Mouse (Mus musculus) kidney, embryonic 14.5 days (tissue): Measurements from ENCODE around the gene Grtp1. TPM values are rescaled to one million over a fixed set of nuclear protein-coding genes. Genes with fewer than 3 reads are reported as not detected.

Experiments used
- ATAC-seq: fragments of 200-750 bp; cut with Nextera tagmentation; 2 replicates; pipeline ENCODE4 v1.8.0; 2017; ENCODE audit warnings: moderate number of reproducible peaks, mild to moderate bottlenecking, moderate TSS enrichment, moderate library complexity; ENCODE audit not compliant: low FRiP score, low TSS enrichment
- H3K27ac ChIP-seq: fragments of 300-500 bp; sonication (generic); 2 replicates; pipeline ENCODE4 v1.5.1; 2014; ENCODE audit warnings: low read depth, mild to moderate bottlenecking, low read length, moderate library complexity, mixed read lengths
- H3K27me3 ChIP-seq: fragments of 300-500 bp; sonication (generic); 2 replicates; pipeline ENCODE4 v1.6.1; 2014; ENCODE audit warnings: mild to moderate bottlenecking, low read length; ENCODE audit not compliant: control insufficient read depth, insufficient read depth
- H3K36me3 ChIP-seq: fragments of 300-500 bp; sonication (generic); 2 replicates; pipeline ENCODE4 v1.6.1; 2014; ENCODE audit warnings: low read length, mixed read lengths; ENCODE audit not compliant: control insufficient read depth, insufficient read depth
- H3K4me1 ChIP-seq: fragments of 300-500 bp; sonication (generic); 2 replicates; pipeline ENCODE4 v1.6.1; 2014; ENCODE audit warnings: low read length, mixed read lengths; ENCODE audit not compliant: control insufficient read depth, insufficient read depth
- H3K4me2 ChIP-seq: fragments of 300-500 bp; sonication (generic); replicated peaks from 2 replicates; pipeline ENCODE4 v1.6.1; 2014; ENCODE audit warnings: low read depth, mild to moderate bottlenecking, low read length
- H3K4me3 ChIP-seq: fragments of 300-500 bp; sonication (generic); 2 replicates; pipeline ENCODE4 v1.5.1; 2014; ENCODE audit warnings: mild to moderate bottlenecking, low read length
- H3K9ac ChIP-seq: fragments of 300-500 bp; sonication (generic); 2 replicates; pipeline ENCODE4 v1.6.1; 2014; ENCODE audit warnings: low read depth, mild to moderate bottlenecking, low read length, moderate library complexity
- H3K9me3 ChIP-seq: fragments of 300-500 bp; sonication (generic); 2 replicates; pipeline ENCODE4 v1.6.1; 2016; ENCODE audit warnings: low read length; ENCODE audit not compliant: control insufficient read depth
- WGBS: fragments of 180-500 bp; shearing (Covaris S2); extraction: QIAGEN DNeasy Blood & Tissue Kit; methylation state at CpG from one replicate; pipeline ENCODE4 v1.1.7; 2014; 5-methylcytosine and 5-hydroxymethylcytosine counted together
- polyA plus RNA-seq: library from polyadenylated mRNA; unstranded; fragments of >200 nt; fragmentation: Nextera tagmentation; extraction: Ambion mirVana; gene quantifications from 2 replicates; pipeline ENCODE4 v1.2.1, GENCODE M21; 2014

The Grtp1 gene
- polyA plus RNA-seq = 19.7 and 20.3 TPM in 2 replicates

GRCm38 (mm10) chr8:13200301-13201012 lies at the start of gene Grtp1:
Gene Grtp1, minus strand, starts transcription at chr8:13200620.
- ATAC-seq = peak; percentile 77
- under 1% methylated on average over 57 of the region's 58 CpGs for WGBS
- H3K27ac ChIP-seq = no peak within 1 kb of the TSS
- peak within 1 kb of the TSS; percentile 87 for H3K4me3 ChIP-seq
- H3K4me2 ChIP-seq = peak within 1 kb of the TSS; percentile 88
- H3K27me3 ChIP-seq = peaks cover 28% of the 10 kb centered on the region
- H3K9me3 ChIP-seq = no peaks in the 10 kb centered on the region
- no peaks in the 10 kb centered on the region for H3K36me3 ChIP-seq
- H3K9ac ChIP-seq = peak within 1 kb of the TSS; percentile 78
- H3K4me1 ChIP-seq = peaks cover 6% of the 10 kb centered on the region; the same call in 1 of the 2 replicates

DNA sequence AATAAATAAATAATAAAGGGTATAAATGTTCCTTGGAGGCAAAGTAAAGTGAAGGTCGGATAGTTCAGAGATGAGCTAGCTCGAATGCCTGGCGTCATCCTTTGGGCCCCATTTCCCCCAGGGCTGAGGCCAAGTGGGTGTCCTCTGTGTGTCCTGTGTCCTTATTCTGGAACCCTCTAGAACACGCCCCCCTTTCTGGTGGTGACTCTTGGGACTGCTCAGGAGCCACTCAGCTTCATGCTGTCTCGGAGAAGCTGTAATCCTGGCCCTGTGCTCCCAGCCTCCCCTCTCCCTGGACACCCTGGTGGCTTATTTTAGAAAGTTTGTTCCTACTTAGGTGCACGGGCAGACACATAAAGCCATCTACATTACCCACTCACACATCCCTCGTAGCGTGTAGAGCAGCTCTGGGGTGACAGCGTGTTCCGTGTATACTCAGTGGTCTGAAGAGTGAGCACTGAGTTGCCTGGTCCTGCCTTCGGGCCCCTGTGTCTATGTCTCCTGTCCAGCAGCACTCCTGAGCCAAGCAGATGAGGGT lies 44.0 kb upstream of the Grtp1 start:
- no peaks in the 10 kb centered on the region for H3K36me3 ChIP-seq
- no peak overlapping the region for H3K9ac ChIP-seq

DNA sequence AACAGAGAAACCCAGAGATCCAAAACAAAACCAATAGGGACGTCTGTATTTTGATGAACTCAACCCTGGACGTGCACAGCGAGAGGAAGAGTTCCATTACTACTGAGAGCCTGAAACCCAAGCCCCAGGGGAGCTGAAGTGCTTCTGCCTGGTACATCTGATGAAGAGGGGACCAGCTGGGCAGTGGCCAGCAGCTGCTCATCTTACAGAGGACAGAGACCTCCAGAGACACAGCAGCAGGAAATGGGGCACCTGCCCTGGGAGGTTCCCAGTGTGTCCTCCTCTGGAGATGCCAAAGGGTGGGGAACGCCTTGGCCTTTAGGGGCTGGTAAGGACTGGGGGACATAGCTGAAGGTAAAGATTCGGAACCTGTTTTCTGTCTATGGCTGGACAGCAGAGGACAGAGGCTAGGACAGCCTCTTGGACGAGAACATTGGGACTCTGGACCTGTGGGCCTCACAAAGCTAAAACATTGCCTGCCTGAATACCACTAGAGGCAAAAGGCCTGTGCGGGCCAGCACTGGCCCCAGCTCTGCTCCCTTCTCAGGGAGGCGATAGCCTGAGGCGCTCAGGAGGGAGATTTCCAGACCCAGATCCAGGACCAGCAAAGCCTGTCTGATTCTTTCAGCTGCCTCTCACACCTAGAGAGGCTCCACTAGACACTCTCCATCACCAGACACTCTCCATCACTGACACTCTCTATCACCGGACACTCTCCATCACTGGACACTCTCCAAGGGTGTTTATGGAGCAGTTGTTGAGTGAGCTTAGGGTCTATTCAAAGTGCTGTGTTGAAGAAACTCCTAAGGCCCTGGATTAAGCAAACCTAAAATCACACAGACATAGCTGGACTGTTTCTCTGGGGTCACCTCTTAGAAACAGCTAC lies 42.8 kb upstream of the Grtp1 start:
- 68% methylated on average over 10 of the region's 10 CpGs for WGBS

More for the DNA sequence above, 44.0 kb upstream of the Grtp1 start:
- WGBS = 86% methylated on average over 11 of the region's 11 CpGs
- Histone ChIP-seq H3K4me1 (no peaks in the 10 kb centered on the region), H3K27me3 (0 out of 2 replicates have a peak, but pooled peaks cover 3% of the 10 kb centered on the region), H3K9me3 (no peaks in the 10 kb centered on the region), H3K4me2 (no peak overlapping the region), H3K27ac (no peak overlapping the region), H3K4me3 (no peak overlapping the region)
- no peak for ATAC-seq

GRCm38 (mm10) chr8:13240691-13241090 lies 40.3 kb upstream of the Grtp1 start:
- Histone ChIP-seq H3K27ac (no peak overlapping the region), H3K27me3 (no peaks in the 10 kb centered on the region), H3K36me3 (no peaks in the 10 kb centered on the region), H3K9ac (no peak overlapping the region), H3K4me3 (no peak overlapping the region), H3K4me1 (no peaks in the 10 kb centered on the region), H3K9me3 (no peaks in the 10 kb centered on the region), H3K4me2 (no peak overlapping the region)
- ATAC-seq = no peak
- 81% methylated on average over 7 of the region's 7 CpGs for WGBS

More for the DNA sequence above, 42.8 kb upstream of the Grtp1 start:
- ATAC-seq = no peak
- Histone ChIP-seq H3K4me2 (no peak overlapping the region), H3K9ac (no peak overlapping the region; the same call in 1 of the 2 replicates), H3K4me1 (no peaks in the 10 kb centered on the region), H3K36me3 (no peaks in the 10 kb centered on the region), H3K27ac (no peak overlapping the region), H3K27me3 (0 out of 2 replicates have a peak, but pooled peaks cover 1% of the 10 kb centered on the region), H3K4me3 (no peak overlapping the region), H3K9me3 (no peaks in the 10 kb centered on the region)

DNA sequence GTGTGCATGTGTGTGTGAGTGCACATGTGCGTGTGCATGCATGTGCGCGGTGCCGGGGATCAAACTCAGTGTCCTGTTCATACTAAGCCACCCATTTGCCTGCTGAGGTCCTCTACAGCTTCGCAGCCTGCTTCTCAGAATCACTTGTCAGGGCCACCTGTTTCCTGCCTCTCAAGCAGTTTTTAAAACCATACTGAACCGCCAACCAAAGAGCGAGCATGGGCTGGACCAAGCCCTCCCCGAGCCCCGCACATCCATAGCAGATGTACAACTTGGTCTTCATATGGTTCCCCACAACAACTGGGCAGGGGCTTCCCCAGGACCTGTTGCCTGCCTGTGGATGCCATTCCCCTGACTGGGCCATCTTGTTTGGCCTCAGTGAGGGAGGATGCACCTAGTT lies 39.6 kb upstream of the Grtp1 start:
- Histone ChIP-seq H3K4me1 (no peaks in the 10 kb centered on the region), H3K9ac (no peak overlapping the region), H3K9me3 (no peaks in the 10 kb centered on the region), H3K4me3 (no peak overlapping the region), H3K4me2 (no peak overlapping the region), H3K36me3 (no peaks in the 10 kb centered on the region), H3K27me3 (no peaks in the 10 kb centered on the region), H3K27ac (no peak overlapping the region)
- ATAC-seq = no peak
- 91% methylated on average over 9 of the region's 9 CpGs for WGBS

GRCm38 (mm10) chr8:13234803-13235202 lies 34.4 kb upstream of the Grtp1 start:
- no peak overlapping the region for H3K27ac ChIP-seq
- WGBS = 83% methylated on average over 13 of the region's 13 CpGs

GRCm38 (mm10) chr8:13230471-13230870 lies 30.1 kb upstream of the Grtp1 start:
- Histone ChIP-seq H3K9me3 (no peaks in the 10 kb centered on the region), H3K4me1 (no peaks in the 10 kb centered on the region), H3K9ac (no peak overlapping the region), H3K4me3 (no peak overlapping the region), H3K36me3 (no peaks in the 10 kb centered on the region), H3K27me3 (no peaks in the 10 kb centered on the region), H3K27ac (no peak overlapping the region), H3K4me2 (no peak overlapping the region)
- WGBS = 84% methylated on average over 4 of the region's 4 CpGs
- no peak for ATAC-seq

More at GRCm38 (mm10) chr8:13234803-13235202, 34.4 kb upstream of the Grtp1 start:
- Histone ChIP-seq H3K4me3 (no peak overlapping the region), H3K27me3 (no peaks in the 10 kb centered on the region), H3K4me2 (no peak overlapping the region), H3K36me3 (no peaks in the 10 kb centered on the region), H3K4me1 (no peaks in the 10 kb centered on the region), H3K9ac (no peak overlapping the region), H3K9me3 (no peaks in the 10 kb centered on the region)
- ATAC-seq = no peak

DNA sequence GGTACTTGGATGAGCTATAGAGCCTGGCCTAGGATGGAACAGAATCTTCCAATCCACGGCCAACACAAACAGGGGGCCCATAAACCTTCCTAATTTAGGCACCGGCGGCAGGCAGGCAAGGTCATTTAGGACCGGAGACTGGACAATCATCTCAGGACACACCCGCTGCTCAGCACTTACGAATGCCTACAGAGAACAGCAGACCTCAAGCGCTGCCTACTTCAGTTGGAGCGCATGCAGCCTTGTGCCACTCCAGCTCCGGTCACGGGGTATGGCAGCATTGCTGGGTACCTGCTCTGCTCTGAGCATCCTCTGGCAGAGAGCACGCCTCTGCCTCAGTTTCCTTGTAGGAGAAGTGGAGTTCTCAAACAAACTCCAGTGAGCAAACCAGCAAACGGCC lies 29.4 kb upstream of the Grtp1 start:
- no peak for ATAC-seq
- H3K4me2 ChIP-seq = no peak overlapping the region

More for the DNA sequence above, 29.4 kb upstream of the Grtp1 start:
- Histone ChIP-seq H3K9ac (no peak overlapping the region), H3K27ac (no peak overlapping the region), H3K4me1 (no peaks in the 10 kb centered on the region), H3K4me3 (no peak overlapping the region), H3K9me3 (no peaks in the 10 kb centered on the region), H3K27me3 (no peaks in the 10 kb centered on the region), H3K36me3 (no peaks in the 10 kb centered on the region)
- 50% methylated on average over 12 of the region's 12 CpGs for WGBS
